Mouse (Mus musculus): Measurements from ENCODE around the gene Nek11. TPM values are rescaled to one million over a fixed set of nuclear protein-coding genes. Genes with fewer than 3 reads are reported as not detected.
"Not testable (repeated sequence)": the region's sequence is repeated elsewhere in the genome, so short reads cannot be mapped to it uniquely, and the experiment has no call there.

Gene Nek11
- polyA plus RNA-seq, 1 experiment from 2014 or later: 3.0 TPM

DNA sequence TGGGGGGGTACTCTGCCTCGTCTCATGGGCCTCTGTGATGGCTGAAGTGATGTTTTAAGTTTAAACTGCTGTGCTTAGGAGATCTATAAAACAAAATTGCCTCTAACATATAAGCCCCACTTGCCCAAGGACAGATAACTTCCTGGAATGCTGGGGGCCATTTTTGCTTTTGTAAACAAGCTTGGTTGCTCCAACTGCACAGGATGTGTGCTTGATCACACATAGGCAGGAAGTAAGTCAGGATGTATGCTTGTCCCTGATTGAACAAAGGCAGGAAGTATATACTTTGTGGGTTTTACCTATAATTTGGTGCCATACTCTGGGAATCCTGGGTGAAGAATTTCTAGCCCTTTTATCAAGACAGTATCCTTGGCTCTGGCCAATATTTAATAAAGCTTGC lies 258.9 kb downstream of the Nek11 start:
- Histone ChIP-seq H3K27ac (ENCODE audit: low read depth, low read length) (no peak overlapping the region), H3K4me2 (ENCODE audit: low read length) (no peak overlapping the region), H3K4me3 (ENCODE audit: low read length) (no peak overlapping the region), H3K9me3 (ENCODE audit: control insufficient read depth, low read length) (no peaks in the 10 kb centered on the region), H3K9ac (ENCODE audit: low read depth, low read length) (no peak overlapping the region), H3K36me3 (ENCODE audit: control insufficient read depth, insufficient read depth, low read length) (no peaks in the 10 kb centered on the region), H3K4me1 (ENCODE audit: control insufficient read depth, insufficient read depth, low read depth, low read length) (no peaks in the 10 kb centered on the region), H3K27me3 (replicated peaks; ENCODE audit: control insufficient read depth, insufficient read depth, low read length) (no peaks in the 10 kb centered on the region)
- WGBS: 42% methylated on average over 1 of the region's 1 CpGs
- no peak for ATAC-seq

DNA sequence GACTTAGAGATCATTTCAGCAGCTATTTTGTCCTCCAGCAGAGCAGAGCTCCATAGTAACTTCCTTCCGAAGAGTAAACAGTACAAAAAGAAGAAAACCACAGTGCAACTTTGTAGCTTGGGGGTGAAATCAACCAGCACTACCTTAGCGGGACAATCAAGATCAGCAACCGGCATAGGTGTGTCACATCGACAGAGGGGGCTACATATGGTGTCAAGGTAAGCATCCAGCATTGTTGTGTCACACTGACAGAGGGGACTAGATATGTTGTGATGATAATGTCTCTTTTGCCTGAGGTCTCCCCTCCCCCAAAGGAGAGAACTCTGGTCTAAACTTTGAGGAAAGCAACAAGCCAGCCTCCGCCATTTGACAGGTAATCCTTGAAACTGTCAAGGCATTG lies 260.8 kb downstream of the Nek11 start:
- H3K4me1 ChIP-seq (ENCODE audit: control insufficient read depth, insufficient read depth, low read depth, low read length): peaks cover 11% of the 10 kb centered on the region
- no peak overlapping the region for H3K9ac ChIP-seq (ENCODE audit: low read depth, low read length)
- ATAC-seq: no peak
- no peak overlapping the region for H3K27ac ChIP-seq (ENCODE audit: low read depth, low read length)
- no peak overlapping the region for H3K4me2 ChIP-seq (ENCODE audit: low read length)
- WGBS: 88% methylated on average over 5 of the region's 5 CpGs
- H3K27me3 ChIP-seq (replicated peaks; ENCODE audit: control insufficient read depth, insufficient read depth, low read length): no peaks in the 10 kb centered on the region
- no peak overlapping the region for H3K4me3 ChIP-seq (ENCODE audit: low read length)
- H3K9me3 ChIP-seq (ENCODE audit: control insufficient read depth, low read length): no peaks in the 10 kb centered on the region
- H3K36me3 ChIP-seq (ENCODE audit: control insufficient read depth, insufficient read depth, low read length): no peaks in the 10 kb centered on the region

DNA sequence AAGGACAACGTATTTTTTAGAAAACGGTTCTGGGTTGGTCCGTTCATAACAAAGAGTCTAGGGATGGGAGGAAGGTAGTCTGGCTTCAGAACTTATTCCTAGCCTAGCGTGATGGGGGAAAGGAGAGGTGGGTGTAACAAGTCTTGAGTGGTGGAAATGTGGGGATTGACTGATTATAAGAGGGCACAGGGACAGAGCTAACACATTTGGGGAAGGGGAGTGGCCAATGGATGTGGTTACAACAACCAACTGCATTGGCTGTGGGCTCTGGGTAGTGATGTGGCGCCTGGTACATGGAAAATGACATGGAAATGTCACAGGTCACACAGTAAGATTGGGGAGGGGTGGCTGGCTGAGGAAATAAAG lies 263.3 kb downstream of the Nek11 start:
- H3K9me3 ChIP-seq (ENCODE audit: control insufficient read depth, low read length): no peaks in the 10 kb centered on the region
- peak; percentile 28; the same call in 1 of the 2 replicates for ATAC-seq
- H3K4me2 ChIP-seq (ENCODE audit: low read length): peak overlapping the region; percentile 81
- H3K27ac ChIP-seq (ENCODE audit: low read depth, low read length): peak overlapping the region; percentile 86
- H3K36me3 ChIP-seq (ENCODE audit: control insufficient read depth, insufficient read depth, low read length): no peaks in the 10 kb centered on the region
- H3K27me3 ChIP-seq (replicated peaks; ENCODE audit: control insufficient read depth, insufficient read depth, low read length): no peaks in the 10 kb centered on the region
- H3K4me1 ChIP-seq (ENCODE audit: control insufficient read depth, insufficient read depth, low read depth, low read length): peaks cover 14% of the 10 kb centered on the region
- WGBS: 20% methylated on average over 5 of the region's 5 CpGs
- peak overlapping the region; percentile 79; the same call in 1 of the 2 replicates for H3K9ac ChIP-seq (ENCODE audit: low read depth, low read length)
- peak overlapping the region; percentile 64 for H3K4me3 ChIP-seq (ENCODE audit: low read length)

DNA sequence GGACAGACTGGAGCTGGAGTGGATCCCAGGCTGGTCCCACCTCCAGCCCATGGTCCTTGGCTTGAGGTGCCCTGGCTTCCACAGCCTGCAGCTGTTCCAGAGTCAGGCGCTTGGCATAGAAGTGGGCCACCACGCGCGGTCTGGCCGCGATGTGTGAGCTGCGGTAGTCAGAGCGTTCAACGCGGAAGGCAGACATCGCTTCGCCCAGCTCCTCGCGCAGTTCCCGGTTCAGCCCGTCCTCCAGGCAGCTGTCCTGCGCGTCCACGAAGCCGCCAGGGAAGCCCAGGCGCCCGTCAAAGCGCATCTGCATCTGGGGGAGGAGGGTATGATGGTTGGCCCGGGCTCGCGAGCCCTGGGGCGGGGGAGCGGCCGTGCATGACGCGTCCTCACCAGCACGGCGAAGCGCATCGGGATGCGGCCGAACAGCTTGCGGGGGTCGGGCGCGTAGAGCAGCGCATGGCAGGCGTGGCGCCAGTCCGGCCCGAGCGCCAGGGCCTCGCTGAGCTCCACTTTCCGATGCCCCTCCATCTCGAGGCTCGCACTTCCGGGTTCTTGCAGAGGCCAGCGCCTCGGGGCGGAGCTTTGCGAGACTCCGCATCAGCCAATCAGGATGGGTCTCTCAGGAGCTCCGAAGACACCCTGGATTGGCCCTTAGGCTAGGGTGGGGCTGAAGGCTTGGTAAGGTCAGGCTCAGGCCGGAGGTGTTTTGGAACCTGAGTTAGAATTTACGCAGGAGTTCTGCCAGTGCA lies 263.9 kb downstream of the Nek11 start, which contains the start of gene Nudt16:
TSS of gene Nudt16 (minus strand) at position 572 of the 749 bp plus-strand sequence.
- peak within 1 kb of the TSS; percentile 86 for H3K27ac ChIP-seq (ENCODE audit: low read depth, low read length)
- ATAC-seq: peak; percentile 98
- peak within 1 kb of the TSS; percentile 81 for H3K4me2 ChIP-seq (ENCODE audit: low read length)
- H3K36me3 ChIP-seq (ENCODE audit: control insufficient read depth, insufficient read depth, low read length): no peaks in the 10 kb centered on the region
- under 1% methylated on average over 54 of the region's 60 CpGs for WGBS
- no peaks in the 10 kb centered on the region for H3K27me3 ChIP-seq (replicated peaks; ENCODE audit: control insufficient read depth, insufficient read depth, low read length)
- peak within 1 kb of the TSS; percentile 64 for H3K4me3 ChIP-seq (ENCODE audit: low read length)
- H3K9me3 ChIP-seq (ENCODE audit: control insufficient read depth, low read length): no peaks in the 10 kb centered on the region
- peaks cover 14% of the 10 kb centered on the region for H3K4me1 ChIP-seq (ENCODE audit: control insufficient read depth, insufficient read depth, low read depth, low read length)
- peak within 1 kb of the TSS; percentile 79 for H3K9ac ChIP-seq (ENCODE audit: low read depth, low read length)

DNA sequence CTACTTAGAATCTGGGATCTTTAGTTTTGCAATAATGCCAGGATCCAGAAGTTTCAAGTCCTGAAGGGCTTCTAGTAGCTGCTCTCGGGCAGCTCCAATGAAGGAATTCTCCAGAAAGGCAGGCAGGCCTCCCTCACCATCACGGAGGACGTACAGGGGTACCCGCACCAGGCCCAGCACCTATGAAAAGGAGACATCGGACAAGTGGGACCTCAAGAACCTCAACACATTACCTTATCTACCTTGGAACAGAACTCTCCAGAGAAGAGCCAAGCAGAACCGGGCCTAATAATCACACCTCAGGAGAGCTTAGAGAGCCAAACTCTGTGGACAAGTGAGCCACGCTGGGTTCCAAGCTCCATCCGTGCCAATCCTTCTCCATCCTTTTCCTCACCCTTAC lies 265.0 kb downstream of the Nek11 start:
- Histone ChIP-seq H3K4me3 (ENCODE audit: low read length) (no peak overlapping the region), H3K4me1 (ENCODE audit: control insufficient read depth, insufficient read depth, low read depth, low read length) (peaks cover 14% of the 10 kb centered on the region), H3K4me2 (ENCODE audit: low read length) (peak overlapping the region; percentile 81; the same call in 1 of the 2 replicates), H3K27ac (ENCODE audit: low read depth, low read length) (no peak overlapping the region), H3K9ac (ENCODE audit: low read depth, low read length) (no peak overlapping the region), H3K36me3 (ENCODE audit: control insufficient read depth, insufficient read depth, low read length) (no peaks in the 10 kb centered on the region), H3K27me3 (replicated peaks; ENCODE audit: control insufficient read depth, insufficient read depth, low read length) (no peaks in the 10 kb centered on the region), H3K9me3 (ENCODE audit: control insufficient read depth, low read length) (no peaks in the 10 kb centered on the region)
- no peak for ATAC-seq
- 89% methylated on average over 8 of the region's 8 CpGs for WGBS

DNA sequence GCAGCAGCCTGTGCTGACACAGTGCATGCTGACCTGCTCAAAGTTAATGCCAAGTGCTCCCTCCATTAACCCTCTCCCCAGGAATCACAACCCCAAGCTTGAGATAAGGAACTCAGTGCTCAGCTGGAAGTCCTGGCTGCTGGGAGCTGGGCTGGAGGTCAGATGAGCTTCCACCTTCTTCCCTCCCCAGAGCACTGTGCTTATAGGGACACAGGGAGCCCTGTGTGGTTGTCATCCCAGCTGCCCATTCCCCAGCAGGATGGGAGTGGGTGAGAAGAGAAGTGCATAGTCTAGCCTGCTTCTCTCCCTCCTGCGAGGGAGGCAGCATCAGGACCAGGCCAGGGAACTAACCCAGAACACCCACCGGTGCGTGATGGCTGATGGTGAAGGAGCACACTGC lies 270.1 kb downstream of the Nek11 start:
- H3K4me2 ChIP-seq (ENCODE audit: low read length); H3K27me3 ChIP-seq (replicated peaks; ENCODE audit: control insufficient read depth, insufficient read depth, low read length); H3K36me3 ChIP-seq (ENCODE audit: control insufficient read depth, insufficient read depth, low read length); H3K4me3 ChIP-seq (ENCODE audit: low read length); ATAC-seq; H3K9ac ChIP-seq (ENCODE audit: low read depth, low read length); H3K9me3 ChIP-seq (ENCODE audit: control insufficient read depth, low read length); H3K4me1 ChIP-seq (ENCODE audit: control insufficient read depth, insufficient read depth, low read depth, low read length); H3K27ac ChIP-seq (ENCODE audit: low read depth, low read length): not testable (repeated sequence)
- WGBS: 93% methylated on average over 3 of the region's 3 CpGs

Other genes starting within 250 kb of the Nek11 start
- gene Aste1, start 132 bp downstream of the Nek11 start, polyA plus RNA-seq (2015; fragmentation: Nextera tagmentation; extraction: Ambion mirVana): 9.5 and 10.5 TPM in 2 replicates
- gene Atp2c1, start 131.8 kb upstream of the Nek11 start, polyA plus RNA-seq (2015; fragmentation: Nextera tagmentation; extraction: Ambion mirVana): 96.7 and 105 TPM in 2 replicates
- gene Pik3r4, start 247.5 kb upstream of the Nek11 start, polyA plus RNA-seq (2015; fragmentation: Nextera tagmentation; extraction: Ambion mirVana): 16.3 and 17.7 TPM in 2 replicates

Measured in hindbrain, embryonic 16.5 days (tissue).